Mouse (Mus musculus): ENCODE data around the gene Npas3.
A peak's percentile ranks its signal among the peaks of the same experiment; 100 is the strongest.

Npas3 gene

DNA sequence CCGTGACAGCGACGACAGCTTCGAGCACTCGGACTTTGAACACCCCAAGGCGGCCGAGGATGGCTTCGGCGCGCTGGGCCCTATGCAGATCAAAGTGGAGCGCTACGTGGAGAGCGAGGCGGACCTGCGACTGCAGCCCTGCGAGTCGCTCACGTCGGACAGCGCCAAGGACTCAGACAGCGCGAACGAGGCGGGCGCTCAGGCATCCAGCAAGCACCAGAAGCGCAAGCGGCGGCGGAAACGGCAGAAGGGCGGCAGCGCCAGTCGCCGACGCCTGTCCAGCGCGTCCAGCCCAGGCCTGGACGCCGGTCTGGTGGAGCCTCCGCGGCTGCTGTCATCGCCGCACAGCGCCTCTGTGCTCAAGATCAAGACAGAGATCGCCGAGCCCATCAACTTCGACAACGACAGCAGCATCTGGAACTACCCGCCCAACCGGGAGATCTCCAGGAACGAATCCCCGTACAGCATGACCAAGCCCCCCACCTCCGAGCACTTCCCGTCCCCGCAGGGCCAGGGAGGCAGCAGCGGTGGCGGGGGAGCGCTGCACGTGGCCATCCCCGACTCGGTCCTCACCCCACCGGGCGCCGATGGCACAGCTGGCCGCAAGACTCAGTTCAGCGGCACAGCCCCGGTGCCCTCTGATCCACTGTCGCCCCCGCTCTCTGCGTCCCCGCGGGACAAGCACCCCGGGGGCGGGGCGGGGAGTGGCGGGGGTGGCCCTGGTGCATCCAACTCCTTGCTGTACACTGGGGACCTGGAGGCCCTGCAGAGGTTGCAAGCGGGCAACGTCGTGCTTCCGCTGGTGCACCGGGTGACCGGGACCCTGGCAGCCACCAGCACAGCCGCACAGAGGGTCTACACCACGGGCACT lies 819.6 kb downstream of the Npas3 start:
- DNase-seq (ENCODE audit: low read depth): no peak

DNA sequence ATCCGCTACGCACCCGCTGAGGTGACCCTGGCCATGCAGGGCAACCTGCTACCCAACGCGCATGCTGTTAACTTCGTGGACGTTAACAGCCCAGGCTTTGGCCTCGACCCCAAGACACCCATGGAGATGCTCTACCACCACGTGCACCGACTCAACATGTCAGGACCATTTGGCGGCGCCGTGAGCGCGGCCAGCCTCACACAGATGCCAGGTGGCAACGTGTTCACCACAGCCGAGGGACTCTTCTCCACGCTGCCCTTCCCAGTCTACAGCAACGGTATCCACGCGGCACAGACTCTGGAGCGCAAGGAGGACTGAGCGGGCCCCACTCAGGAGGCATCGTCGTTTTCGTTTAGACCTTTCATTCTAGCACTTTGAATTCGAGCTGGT lies 820.3 kb downstream of the Npas3 start:
- DNase-seq (ENCODE audit: low read depth): no peak

DNA sequence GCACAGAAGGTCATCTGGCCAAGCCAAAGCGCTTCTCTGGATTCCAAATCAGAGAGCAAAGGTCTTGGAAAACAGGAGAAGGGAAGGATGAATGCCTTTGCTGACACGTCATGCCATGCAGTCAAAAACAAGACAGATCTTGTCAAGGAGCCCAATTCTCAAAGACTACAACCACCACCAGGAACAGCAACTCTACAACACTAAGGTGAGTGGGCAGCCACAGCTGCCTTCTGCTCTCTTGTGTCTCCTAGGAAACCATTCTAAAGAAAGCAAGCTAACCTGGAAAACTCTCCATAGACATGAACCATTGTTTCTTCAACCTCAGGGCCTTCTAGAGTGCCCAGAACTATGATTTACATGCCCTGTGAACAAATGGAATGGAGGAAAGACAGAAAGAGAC lies 825.5 kb downstream of the Npas3 start:
- DNase-seq (ENCODE audit: low read depth): no peak

DNA sequence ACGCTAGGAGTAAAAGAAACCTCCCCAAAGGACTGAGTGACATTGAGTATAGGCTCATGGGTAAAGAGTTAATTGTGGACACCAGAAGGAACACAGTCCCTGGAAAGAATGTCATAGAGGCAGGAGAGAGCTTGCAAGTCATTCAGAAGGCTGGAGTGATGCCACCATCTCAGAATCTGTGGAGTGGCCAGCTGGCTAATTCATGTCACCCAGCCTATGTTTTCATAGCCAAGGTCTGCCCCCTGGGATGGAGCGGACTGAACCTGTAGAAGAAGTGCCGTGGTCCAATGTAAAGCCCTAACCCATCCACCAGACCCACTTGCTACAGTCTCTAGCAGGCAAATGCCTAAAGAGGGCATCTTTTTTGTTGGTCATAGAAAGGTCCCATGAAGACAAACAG lies 832.5 kb downstream of the Npas3 start:
- DNase-seq (ENCODE audit: low read depth): no peak

DNA sequence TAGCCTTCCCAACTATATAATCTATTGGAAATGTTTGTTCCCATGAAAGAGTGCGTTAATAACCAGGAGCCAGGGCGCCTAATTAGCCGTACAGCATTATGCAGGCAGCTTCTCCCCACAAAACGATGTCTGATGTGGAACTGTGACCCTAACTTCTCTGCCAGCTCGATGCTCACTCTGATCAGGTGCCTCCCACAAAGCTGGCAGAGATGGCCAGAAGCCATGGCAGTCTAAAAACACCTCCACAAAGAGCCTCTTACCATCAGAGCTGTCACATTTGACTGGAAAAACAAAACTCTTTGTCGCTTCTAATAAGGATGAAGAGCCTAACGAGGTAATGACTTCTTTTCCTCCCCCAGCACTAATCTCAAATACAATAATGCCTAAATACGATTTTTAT lies 845.3 kb downstream of the Npas3 start:
- no peak for DNase-seq (ENCODE audit: low read depth)

DNA sequence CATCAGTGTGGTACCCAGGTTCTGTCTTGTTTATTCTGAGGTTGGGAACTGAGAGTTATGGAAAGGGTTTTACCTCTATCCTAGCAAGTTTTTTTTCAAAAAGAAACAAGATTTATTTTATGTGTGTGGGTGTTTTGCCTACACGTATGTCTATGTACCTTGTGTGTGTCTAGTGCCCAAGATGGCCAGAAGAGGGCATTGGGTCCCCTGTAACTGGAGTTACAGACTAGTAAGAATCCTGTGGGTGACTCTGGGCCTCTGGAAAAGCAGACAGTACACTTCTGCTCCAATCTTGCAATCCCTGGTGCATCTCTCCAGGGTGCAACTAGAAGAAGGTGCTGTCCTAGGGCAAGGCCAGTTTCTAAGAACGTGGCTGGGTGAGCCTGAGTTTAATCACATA lies 848.0 kb downstream of the Npas3 start:
- peak; percentile 59 for DNase-seq (ENCODE audit: low read depth)

DNA sequence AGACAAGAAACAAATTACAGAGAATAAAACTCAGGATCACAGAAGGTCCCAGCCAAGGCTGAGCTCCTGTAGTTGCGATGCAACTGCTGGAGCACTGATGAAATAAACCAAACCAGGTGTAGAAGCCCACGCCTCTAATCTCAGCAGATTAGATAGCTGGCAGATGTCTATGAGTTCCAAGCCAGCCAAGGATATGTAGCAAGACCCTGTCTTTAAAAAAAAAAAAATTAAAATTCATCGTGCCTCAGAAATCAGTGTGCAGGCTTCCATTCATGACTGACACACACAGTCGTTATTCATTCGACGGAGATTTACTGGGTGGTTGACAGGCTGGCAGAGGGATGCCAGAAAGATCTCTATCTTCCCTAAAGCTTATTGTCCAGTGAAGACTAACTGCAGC lies 849.7 kb downstream of the Npas3 start:
- no peak for DNase-seq (ENCODE audit: low read depth)

DNA sequence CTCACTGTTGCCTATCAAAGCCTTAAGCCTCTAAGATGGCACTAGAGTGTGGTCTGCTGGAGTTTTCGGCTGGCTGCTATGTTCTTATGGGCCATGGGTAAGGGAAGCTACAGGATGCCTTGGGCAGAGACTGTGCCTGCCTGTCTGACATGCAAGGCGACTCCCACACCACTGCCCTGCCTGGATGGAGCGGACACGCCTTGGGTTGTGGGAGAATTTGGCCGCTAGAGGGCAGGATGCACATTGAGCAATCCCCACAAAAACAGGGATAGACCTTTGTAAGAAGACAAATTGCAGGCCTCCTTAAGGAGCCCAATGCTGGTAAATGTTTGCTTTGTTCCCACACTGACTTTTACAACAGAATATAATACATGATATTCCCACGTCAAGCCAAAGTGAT lies 850.3 kb downstream of the Npas3 start:
- DNase-seq (ENCODE audit: low read depth): peak; percentile 79

DNA sequence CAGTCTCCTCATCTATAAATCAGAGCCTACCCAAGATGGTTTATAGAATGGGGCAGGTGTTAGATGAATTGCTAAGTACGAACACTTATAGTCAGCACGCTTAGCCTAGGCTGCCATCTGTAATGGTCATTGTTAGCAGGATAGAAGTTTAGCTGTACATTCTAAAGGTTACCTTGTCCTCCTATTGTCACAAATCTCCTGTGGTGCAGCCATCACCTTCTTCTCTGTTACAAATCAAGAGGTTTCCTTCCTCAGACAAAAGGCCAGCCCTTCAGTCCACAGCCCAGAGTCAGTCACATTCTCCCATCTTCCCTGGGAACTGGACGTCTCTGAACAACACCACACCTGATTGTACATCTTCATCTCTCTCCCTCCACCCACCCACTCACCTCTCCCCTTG lies 851.0 kb downstream of the Npas3 start:
- DNase-seq (ENCODE audit: low read depth): no peak

DNA sequence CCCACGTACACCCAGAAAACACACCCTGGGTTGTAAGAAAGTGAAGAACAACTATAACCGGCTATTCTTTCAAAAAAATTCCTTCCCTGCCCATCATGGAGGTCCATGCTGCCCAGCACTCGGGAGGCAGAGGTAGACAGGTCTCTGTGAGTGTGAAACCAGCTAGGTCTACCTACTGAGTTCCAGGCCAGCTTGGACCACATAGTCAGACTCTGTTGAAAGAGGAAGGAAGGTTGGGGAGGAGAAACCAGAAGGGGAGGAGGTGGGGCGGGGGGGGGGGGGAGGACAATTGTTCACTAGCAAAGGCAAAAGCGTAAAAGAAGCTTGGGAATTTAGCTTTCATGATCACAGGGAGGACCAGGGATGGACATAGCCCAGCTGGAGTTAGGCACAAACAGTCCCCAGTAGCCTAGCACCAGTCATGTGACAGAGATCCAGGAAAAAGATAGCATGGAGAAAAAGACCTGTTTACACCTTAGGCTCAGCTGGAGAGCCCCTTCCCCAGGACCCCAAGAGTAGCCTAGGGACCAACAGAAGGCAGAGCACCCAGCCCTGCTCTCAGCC lies 852.9 kb downstream of the Npas3 start:
- DNase-seq (ENCODE audit: low read depth): no peak

DNA sequence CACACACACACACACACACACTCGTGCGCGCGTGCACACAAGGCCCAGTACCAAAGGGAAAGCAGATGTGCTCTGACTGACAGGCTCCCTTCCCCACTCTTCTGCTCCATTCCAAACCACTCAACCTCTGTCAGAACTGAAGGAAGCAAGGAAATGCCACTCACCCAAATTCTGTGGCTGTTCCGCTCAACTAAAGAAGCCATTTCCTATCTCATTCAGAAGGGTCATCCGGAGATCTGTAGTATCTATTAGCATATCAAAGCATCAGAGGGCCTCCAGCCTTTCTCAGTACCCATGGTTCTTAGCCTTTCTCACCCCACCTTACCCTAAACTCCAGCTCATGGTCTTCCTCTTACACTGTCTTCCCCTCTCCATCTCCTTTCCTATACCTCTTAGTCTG lies 854.0 kb downstream of the Npas3 start:
- no peak for DNase-seq (ENCODE audit: low read depth)

DNA sequence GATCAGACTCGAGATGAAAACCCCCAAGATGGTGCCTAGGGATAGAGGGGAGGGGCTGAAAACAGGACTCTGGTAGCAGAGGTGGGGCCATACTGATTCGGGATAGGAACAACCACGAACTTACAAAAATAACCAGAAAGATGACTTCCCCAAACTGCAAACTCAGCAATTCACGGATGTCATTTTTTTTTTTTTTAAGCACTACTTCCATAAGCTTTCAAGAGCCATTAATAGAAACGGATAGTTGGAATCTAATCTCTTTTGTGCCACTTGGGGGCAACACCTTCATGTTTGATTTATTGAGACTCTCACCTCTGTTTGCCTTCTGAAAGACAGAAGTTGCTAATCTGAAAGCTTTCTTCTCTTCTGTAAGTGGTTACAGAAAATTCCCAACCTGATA lies 857.1 kb downstream of the Npas3 start:
- DNase-seq (ENCODE audit: low read depth): peak; percentile 91

DNA sequence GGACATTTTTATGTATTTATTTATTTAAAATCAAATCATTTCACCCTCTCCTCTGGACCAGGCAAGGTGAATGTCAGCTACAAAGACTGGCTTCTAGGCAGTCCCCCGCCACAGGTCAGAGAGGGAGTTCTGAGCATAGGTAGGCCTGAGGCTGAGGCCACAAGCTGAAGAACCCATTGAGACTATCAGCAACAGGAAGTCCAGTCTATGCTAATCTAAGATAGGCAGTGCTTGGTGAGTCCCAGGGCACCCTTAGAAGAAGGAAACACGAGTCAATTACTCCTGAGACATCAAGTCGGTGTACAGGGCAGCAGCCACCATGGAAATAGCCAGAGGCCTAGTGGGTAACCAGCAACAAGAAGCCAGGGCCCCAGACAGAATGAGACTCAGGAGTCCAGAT lies 857.5 kb downstream of the Npas3 start:
- DNase-seq (ENCODE audit: low read depth): peak; percentile 61

DNA sequence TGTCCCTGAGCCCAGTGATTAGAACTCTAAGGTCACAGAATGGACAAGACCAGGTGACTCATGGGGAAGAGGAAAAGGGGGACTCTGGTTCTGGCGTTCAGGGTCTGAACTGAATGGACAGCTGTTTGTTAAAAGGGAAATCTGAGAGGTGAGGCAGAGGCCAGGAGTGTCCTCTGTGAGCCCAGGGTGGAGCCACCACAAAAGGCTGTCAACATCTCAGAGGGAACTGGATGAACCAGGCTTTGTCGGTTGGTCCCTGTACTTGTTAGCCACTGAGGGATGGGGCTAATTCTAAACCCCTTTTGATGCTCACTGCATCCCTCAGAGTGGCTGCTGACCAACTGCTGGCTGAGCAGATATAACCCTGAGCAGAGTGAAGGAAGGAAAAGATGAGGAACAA lies 861.9 kb downstream of the Npas3 start:
- DNase-seq (ENCODE audit: low read depth): no peak

DNA sequence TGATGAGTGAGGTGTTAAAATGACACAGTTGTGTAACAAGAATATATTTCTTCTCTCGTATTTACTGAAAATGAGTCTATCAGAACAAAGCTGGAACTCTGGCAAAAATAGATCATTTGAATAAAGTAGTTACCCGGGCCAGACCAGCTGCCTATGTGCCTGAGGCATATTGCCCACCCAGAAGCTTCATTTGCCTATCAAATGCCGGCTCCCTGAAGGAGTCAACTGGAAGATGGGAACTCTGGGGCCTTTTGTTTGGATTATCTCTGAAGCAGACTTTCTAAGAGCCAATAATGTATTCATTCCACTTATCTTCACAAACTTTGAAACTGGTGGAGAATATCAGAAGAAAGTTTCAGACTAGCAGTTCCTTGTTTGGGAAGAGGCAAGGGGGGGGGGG lies 862.5 kb downstream of the Npas3 start:
- no peak for DNase-seq (ENCODE audit: low read depth)

DNA sequence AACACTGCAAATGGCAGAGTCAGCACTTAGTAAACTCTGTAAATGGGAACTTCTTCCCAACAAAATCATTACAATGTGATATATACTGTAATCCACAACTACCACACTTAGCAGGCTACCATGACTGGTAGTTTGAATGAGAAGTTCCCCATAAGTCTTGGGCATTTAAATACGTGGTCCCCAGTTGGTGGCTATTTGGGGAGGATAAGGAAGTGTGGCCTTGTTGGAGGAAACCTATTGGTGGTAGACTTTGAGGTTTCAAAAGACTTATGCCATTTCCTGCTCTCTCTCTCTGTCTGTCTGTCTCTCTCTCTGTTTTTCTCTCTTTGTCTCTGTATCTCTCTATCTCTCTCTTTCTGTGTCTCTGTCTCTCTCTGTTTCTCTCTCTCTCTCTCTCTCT lies 871.9 kb downstream of the Npas3 start:
- DNase-seq (ENCODE audit: low read depth): peak; percentile 65

DNA sequence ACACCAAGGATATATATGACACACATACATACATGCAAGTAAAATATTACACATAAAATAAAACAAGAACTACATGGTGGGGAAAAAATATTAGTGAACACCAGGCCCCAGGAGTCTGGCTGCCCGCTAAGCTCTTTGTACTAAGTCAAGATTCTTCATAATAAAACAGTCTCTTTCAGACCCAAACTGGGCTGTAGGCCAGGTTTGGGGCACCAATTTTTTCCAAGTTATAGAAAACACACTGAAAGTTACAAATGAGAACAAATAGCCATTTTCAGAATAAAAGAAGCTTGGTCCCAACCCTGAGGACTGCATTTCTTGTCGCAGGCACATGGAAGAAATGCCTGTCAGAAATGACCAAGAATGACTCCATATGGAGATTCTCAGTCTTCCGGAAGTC lies 872.8 kb downstream of the Npas3 start:
- no peak for DNase-seq (ENCODE audit: low read depth)

Data from 416B (cell line).